Mouse (Mus musculus): Measurements from ENCODE around the gene Olfr965. TPM values are rescaled to one million over a fixed set of nuclear protein-coding genes. Genes with fewer than 3 reads are reported as not detected.

Gene Olfr965
- polyA plus RNA-seq, 1 experiment from 2014 or later = not detected

Other genes with a start within 250 kb of the Olfr965 start
- gene Olfr955, start 239.4 kb upstream of the Olfr965 start, polyA plus RNA-seq (2016; fragmentation: Nextera tagmentation; extraction: Ambion mirVana) = not detected in 2 replicates
- not detected in 2 replicates for gene Olfr44, start 217.4 kb upstream of the Olfr965 start, polyA plus RNA-seq (2016; fragmentation: Nextera tagmentation; extraction: Ambion mirVana)
- gene Olfr957, start 195.5 kb upstream of the Olfr965 start, polyA plus RNA-seq (2016; fragmentation: Nextera tagmentation; extraction: Ambion mirVana) = 0.13 TPM in 1 of 2 replicates, not detected in the other
- gene Olfr958, start 157.3 kb upstream of the Olfr965 start, polyA plus RNA-seq (2016; fragmentation: Nextera tagmentation; extraction: Ambion mirVana) = not detected in 2 replicates
- not detected in 2 replicates for gene Olfr959, start 135.8 kb upstream of the Olfr965 start, polyA plus RNA-seq (2016; fragmentation: Nextera tagmentation; extraction: Ambion mirVana)
- gene AW551984, start 107.0 kb upstream of the Olfr965 start, polyA plus RNA-seq (2016; fragmentation: Nextera tagmentation; extraction: Ambion mirVana) = 23.6 and 24.7 TPM in 2 replicates
- gene Olfr148, start 100.7 kb upstream of the Olfr965 start, polyA plus RNA-seq (2016; fragmentation: Nextera tagmentation; extraction: Ambion mirVana) = not detected in 2 replicates
- gene Olfr960, start 90.0 kb upstream of the Olfr965 start, polyA plus RNA-seq (2016; fragmentation: Nextera tagmentation; extraction: Ambion mirVana) = not detected in 2 replicates
- gene Olfr961, start 66.3 kb upstream of the Olfr965 start, polyA plus RNA-seq (2016; fragmentation: Nextera tagmentation; extraction: Ambion mirVana) = not detected in 2 replicates
- not detected in 2 replicates for gene Olfr963, start 44.1 kb upstream of the Olfr965 start, polyA plus RNA-seq (2016; fragmentation: Nextera tagmentation; extraction: Ambion mirVana)
- gene Olfr149, start 4.2 kb upstream of the Olfr965 start, polyA plus RNA-seq (2016; fragmentation: Nextera tagmentation; extraction: Ambion mirVana) = not detected in 2 replicates
- gene Olfr150, start 19.6 kb downstream of the Olfr965 start, polyA plus RNA-seq (2016; fragmentation: Nextera tagmentation; extraction: Ambion mirVana) = not detected in 2 replicates
- not detected in 2 replicates for gene Olfr967, start 34.9 kb downstream of the Olfr965 start, polyA plus RNA-seq (2016; fragmentation: Nextera tagmentation; extraction: Ambion mirVana)
- gene Olfr968, start 71.9 kb downstream of the Olfr965 start, polyA plus RNA-seq (2016; fragmentation: Nextera tagmentation; extraction: Ambion mirVana) = not detected in 2 replicates
- not detected in 2 replicates for gene Olfr969, start 79.6 kb downstream of the Olfr965 start, polyA plus RNA-seq (2016; fragmentation: Nextera tagmentation; extraction: Ambion mirVana)
- gene Olfr970, start 97.5 kb downstream of the Olfr965 start, polyA plus RNA-seq (2016; fragmentation: Nextera tagmentation; extraction: Ambion mirVana) = not detected in 2 replicates
- not detected in 2 replicates for gene Olfr971, start 125.5 kb downstream of the Olfr965 start, polyA plus RNA-seq (2016; fragmentation: Nextera tagmentation; extraction: Ambion mirVana)
- gene Olfr972, start 155.1 kb downstream of the Olfr965 start, polyA plus RNA-seq (2016; fragmentation: Nextera tagmentation; extraction: Ambion mirVana) = not detected in 2 replicates
- not detected in 2 replicates for gene Olfr229, start 196.0 kb downstream of the Olfr965 start, polyA plus RNA-seq (2016; fragmentation: Nextera tagmentation; extraction: Ambion mirVana)
- gene Olfr974, start 226.1 kb downstream of the Olfr965 start, polyA plus RNA-seq (2016; fragmentation: Nextera tagmentation; extraction: Ambion mirVana) = not detected in 2 replicates
- gene Olfr975, start 240.7 kb downstream of the Olfr965 start, polyA plus RNA-seq (2016; fragmentation: Nextera tagmentation; extraction: Ambion mirVana) = 0.06 TPM in 1 of 2 replicates, not detected in the other
- not detected in 2 replicates for gene Olfr976, start 249.8 kb downstream of the Olfr965 start, polyA plus RNA-seq (2016; fragmentation: Nextera tagmentation; extraction: Ambion mirVana)